Mouse (Mus musculus): ENCODE data around the gene Prdx4.
"Not testable (repeated sequence)": the region's sequence is repeated elsewhere in the genome, so short reads cannot be mapped to it uniquely, and the experiment has no call there.

Gene Prdx4

DNA sequence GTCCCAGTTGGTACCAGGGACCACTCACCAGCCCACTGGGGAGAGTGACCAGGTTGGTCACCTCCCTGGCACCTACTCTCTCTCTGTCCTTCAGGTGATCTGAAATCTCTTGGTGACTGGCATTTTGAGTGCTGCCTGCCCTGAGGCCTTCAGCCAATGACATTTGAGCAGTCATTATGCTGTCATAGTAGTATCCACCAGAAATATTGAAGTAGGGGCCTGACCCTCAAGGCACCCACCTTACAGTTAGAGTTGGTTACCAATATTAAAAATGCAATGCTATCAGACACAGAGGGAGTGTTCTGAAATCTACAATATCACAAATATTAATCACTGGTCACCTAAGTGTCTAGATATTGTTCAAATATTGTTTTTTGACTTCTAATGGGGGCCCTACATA lies at the start of gene Prdx4:
Prdx4 (minus strand) TSS at position 101 of the 400 bp plus-strand sequence.
- no peak for DNase-seq (ENCODE audit: low spot score in 2 of 2)

DNA sequence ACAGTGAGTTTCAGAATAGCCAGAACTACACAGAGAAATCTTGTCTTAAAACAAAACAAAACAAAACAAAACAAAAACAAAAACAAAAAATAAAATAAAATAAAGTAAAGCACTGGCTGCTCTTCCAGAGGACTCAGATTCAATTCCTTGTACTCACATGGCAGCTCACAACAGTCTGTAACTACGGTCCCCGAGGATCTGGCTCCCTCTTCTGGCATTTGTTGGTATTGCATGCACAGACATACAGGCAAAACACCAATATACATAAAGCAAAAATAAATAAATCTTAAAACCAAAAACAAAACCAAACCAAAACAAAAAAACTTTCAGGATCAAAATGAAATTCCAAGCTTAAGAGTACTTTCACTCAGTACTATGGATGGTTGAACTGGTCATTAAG lies 36.0 kb upstream of the Prdx4 start:
- no peak for DNase-seq (ENCODE audit: low spot score in 2 of 2)

DNA sequence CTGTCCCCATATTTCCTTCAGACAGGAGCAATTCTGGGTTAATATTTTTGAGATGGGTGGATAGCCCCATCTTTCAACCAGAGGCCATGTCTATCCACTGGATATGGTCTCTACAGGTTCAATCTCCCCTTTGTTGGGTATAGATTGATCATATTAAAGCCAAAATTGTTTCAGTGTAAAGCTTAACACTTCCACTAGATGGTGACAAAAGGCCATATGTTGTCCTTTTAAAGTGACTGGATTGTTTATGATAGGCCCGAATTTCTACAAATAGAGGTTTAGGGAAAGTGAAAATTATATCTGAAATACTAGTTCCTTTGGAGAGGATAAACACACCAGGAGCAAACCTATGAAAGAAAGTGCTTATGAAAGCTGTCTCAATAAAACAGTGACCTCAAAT lies 34.9 kb upstream of the Prdx4 start:
- no peak for DNase-seq (ENCODE audit: low spot score in 2 of 2)

DNA sequence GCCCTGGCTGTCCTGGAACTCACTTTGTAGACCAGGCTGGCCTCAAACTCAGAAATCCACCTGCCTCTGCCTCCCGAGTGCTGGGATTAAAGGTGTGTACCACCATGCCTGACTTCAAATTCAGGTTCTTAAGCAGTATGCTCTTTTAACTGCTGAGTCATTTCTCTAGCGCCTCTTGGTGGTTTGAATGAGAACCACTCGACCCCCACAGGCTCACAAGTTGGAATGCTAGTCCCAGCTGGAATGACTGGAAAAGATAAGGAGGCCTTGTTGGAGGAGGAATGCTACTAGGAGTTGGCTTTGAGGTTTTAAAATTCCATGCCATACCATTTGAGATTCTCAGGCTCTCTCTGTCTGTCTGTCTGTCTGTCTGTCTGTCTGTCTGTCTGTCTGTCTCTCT lies 29.6 kb upstream of the Prdx4 start:
- not testable (repeated sequence) for DNase-seq (ENCODE audit: low spot score in 2 of 2)

DNA sequence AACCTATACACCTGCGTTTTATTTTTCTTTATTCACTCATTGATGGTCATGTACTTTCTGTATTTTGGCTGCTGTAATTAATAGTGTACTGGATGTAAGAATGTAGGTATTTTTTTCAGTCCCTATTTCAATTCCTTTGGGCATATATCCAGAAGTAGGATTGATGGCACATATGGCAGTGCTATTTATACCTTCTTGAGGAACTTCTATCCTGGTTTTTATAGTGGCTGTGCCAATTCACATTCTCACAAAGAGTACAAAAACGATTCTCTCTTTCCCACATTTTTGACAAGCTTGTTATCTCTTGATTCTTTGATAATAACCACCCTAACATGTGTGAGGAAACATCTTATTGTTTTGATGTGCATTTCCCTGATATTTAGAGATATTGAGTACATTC lies 24.5 kb upstream of the Prdx4 start:
- no peak for DNase-seq (ENCODE audit: low spot score in 2 of 2)

DNA sequence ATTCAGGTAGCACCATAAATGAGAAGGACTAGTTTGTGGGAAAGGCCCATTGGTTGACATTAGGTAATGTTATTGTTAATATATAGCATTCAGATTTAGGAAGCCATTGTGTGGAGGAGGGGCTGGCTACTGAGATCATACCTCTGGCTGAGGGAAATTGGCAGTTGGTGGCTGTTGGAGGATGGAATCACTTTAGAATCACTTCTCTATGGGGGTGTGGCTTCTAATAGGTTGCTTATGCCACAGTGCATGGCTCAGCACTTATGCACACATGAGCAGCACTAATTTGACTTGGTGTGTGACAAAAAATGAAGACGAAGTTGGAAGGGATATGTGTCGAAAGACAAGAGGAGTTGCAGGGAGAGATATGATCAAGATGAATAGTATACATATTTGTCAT lies 5.7 kb upstream of the Prdx4 start:
- DNase-seq (ENCODE audit: low spot score in 2 of 2) = no peak

DNA sequence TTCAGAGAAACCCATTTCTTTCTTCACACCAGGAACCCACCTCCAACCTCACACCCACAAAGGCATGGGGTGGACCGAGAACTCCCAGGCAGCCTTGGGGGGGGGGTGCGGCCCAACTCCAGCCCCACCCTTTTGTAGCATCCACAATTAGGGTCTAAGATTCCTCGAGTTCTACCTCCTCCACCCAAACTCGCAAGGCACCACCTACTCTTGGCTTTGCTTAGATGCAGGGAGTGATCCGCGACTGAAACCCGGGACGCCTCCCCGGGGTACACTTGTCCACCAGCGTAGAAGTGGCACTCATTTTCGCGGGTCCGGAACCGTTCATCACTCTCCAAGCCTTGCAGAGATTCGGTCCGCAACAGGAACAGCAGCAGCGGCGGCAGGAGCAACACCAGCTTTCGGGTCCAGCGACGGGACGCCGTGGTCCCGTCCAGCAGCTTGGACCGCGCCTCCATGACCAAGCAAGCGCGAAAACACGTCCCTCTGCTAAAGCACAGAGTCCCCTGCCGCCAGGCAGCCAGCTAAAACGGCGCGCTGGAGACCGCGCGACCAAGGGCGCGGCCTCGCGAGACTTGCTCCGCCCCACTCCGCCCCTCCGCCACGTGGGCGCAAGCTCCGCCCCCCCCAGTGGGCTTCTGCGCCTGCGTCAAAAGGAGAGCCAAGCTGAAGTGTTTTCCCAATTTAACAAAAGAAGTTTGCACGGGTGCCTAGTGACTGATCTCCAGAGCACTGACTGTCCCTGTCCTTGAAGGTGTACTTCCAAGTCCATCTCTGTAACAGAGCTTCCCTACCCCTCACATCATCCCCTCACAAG lies 2.4 kb downstream of the Prdx4 start:
- peak; percentile 68 to 75 for DNase-seq (ENCODE audit: low spot score in 2 of 2)

DNA sequence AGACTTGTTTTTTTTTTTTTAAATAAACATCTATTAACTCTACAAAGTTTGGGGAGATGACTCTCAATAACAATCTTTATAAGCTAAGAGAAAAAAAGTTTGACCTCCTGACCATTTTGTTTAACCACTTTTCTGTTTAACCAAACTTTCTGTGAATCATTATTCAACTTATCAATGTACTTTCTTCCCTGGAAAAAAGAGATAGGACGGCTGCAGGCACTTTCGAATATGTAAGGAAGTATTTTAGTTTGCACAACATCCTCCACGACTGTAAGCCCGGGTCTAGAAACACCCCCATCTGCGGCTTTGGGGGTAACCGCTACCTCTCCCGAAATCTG lies 3.0 kb downstream of the Prdx4 start:
- no peak for DNase-seq (ENCODE audit: low spot score in 2 of 2)

DNA sequence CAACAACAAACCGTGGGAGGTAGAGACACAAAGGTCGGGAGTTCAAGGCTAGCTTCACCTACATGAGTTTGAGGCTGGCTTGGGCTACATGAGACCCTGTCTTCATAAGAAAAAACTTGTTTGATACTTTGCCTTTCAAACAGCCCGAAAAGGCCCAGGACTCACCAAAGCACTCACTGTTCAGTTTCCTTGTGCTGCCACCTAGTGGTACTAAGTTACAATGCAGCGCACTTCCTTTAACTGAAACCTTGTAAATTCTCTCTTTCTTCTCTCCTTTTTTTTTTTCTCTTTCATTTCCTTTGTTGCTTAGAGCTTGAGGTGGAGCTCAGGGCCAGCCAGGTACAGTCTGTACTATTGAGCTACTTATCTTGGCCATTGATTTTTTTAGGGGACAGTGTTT lies 22.5 kb downstream of the Prdx4 start:
- peak in 1 of 2 experiments; percentile 7 for DNase-seq (ENCODE audit: low spot score in 2 of 2)

DNA sequence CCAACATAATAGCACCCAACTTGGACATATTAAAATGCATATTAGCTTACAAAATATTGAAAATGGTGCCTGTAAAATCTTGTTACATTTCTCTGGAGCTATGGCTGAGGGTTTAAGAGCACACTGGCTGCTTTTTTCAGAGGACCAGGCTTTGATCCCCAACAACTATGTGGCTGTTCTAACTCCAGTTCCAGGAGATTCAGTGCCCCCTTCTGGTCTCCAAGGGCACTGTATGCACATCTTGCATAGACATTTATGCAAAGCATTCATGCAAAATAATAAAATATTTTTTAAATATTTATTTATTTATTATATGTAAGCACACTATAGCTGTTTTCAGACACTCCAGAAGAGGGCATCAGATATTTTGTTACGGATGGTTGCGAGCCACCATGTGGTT lies 34.2 kb downstream of the Prdx4 start:
- DNase-seq (ENCODE audit: low spot score in 2 of 2) = no peak

DNA sequence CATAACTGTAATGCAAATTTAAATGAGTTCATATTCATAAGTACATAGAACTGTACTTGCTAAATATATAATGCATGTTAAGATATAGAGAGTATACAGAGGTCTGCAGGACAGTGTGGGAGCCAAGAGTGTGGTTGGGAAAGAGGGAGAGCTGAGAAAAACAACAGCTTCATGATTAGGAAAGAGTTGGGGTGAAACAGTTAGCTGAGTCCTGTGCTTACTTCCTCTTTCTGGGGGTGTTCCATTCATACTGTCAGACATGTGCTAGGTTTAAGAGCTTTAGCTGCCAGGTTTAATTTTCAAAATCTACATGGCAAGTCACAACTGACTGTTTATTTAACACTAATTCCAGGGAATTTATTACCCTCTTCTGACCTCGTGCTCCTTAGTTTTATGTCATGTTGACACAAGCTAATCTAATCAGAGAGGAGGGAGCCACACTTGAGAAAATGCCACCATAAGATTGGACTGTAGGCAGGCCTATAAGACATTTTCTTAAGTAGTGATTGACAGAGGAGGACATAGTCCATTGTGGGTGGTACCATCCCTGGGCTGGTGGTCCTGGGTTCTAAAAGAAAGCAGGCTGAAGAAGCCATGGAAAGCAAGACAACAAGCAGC lies 60.0 kb downstream of the Prdx4 start:
- DNase-seq (ENCODE audit: low spot score in 2 of 2) = no peak

DNA sequence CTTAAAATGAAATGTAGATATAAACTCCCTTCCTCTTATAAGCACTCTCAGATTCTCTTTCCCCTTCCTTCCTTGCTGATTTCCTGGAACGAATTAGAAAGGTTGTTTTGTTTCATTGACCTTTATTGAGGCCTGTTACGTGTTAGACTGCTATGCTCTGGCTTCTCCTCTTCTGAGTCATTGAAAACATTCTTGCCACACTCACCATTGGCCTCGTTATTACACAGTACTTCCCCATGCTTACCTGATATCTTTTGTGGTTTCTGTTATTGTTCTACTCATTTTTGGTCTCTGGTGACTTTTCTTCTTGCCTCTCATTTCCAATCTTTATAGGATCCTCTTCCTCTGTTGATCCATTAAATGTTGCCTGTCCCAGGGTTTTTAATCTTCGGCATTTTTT lies 62.1 kb downstream of the Prdx4 start:
- no peak for DNase-seq (ENCODE audit: low spot score in 2 of 2)
